Mouse (Mus musculus) stomach, embryonic 14.5 days (tissue): Measurements from ENCODE around the gene Mlf2. TPM values are rescaled to one million over a fixed set of nuclear protein-coding genes. Genes with fewer than 3 reads are reported as not detected.

ENCODE experiments used
- ATAC-seq: fragments of 200-750 bp; cut with Nextera tagmentation; 2 replicates; pipeline ENCODE4 v1.8.0; 2017; ENCODE audit warnings: low read depth, moderate TSS enrichment; ENCODE audit not compliant: insufficient number of reproducible peaks, insufficient read depth, low FRiP score
- H3K27ac ChIP-seq: fragments of 300-500 bp; sonication (generic); 2 replicates; pipeline ENCODE4 v1.5.1; 2014; ENCODE audit warnings: mild to moderate bottlenecking, low read length, moderate library complexity, mixed read lengths
- H3K27me3 ChIP-seq: fragments of 300-500 bp; sonication (generic); 2 replicates; pipeline ENCODE4 v1.6.1; 2014; ENCODE audit warnings: low read length, control low read depth, mixed read lengths; ENCODE audit not compliant: control insufficient read depth, insufficient read depth
- H3K36me3 ChIP-seq: fragments of 300-500 bp; sonication (generic); 2 replicates; pipeline ENCODE4 v1.6.1; 2014; ENCODE audit warnings: mild to moderate bottlenecking, control low read depth, low read length, moderate library complexity, mixed read lengths; ENCODE audit not compliant: control insufficient read depth, insufficient read depth
- H3K4me1 ChIP-seq: fragments of 300-500 bp; sonication (generic); 2 replicates; pipeline ENCODE4 v1.6.1; 2014; ENCODE audit warnings: low read length, control low read depth, mixed read lengths; ENCODE audit not compliant: control insufficient read depth, insufficient read depth
- H3K4me2 ChIP-seq: fragments of 300-500 bp; sonication (generic); replicated peaks from 2 replicates; pipeline ENCODE4 v1.6.1; 2014; ENCODE audit warnings: low read depth, low read length, control low read depth
- H3K4me3 ChIP-seq: fragments of 300-500 bp; sonication (generic); 2 replicates; pipeline ENCODE4 v1.5.1; 2014; ENCODE audit warnings: low read depth, low read length, control low read depth
- H3K9ac ChIP-seq: fragments of 300-500 bp; sonication (generic); replicated peaks from 2 replicates; pipeline ENCODE4 v1.6.1; 2014; ENCODE audit warnings: low read depth, mild to moderate bottlenecking, control low read depth, low read length, moderate library complexity, mixed read lengths
- H3K9me3 ChIP-seq: fragments of 300-500 bp; sonication (generic); 2 replicates; pipeline ENCODE4 v1.6.1; 2016; ENCODE audit warnings: low read depth, low read length, control low read depth; ENCODE audit not compliant: control insufficient read depth
- WGBS: fragments of 180-500 bp; shearing (Covaris S2); extraction: QIAGEN DNeasy Blood & Tissue Kit; methylation state at CpG from one replicate; pipeline ENCODE4 v1.1.7; 2014; 5-methylcytosine and 5-hydroxymethylcytosine counted together
- polyA plus RNA-seq: library from polyadenylated mRNA; unstranded; fragments of >200 nt; fragmentation: Nextera tagmentation; extraction: Ambion mirVana; gene quantifications from 2 replicates; pipeline ENCODE4 v1.2.1, GENCODE M21; 2014

The Mlf2 gene
- polyA plus RNA-seq, 1 experiment from 2014 or later, result 341 TPM

GRCm38 (mm10) chr6:124934670-124935069, 3.5 kb downstream of the Mlf2 start:
- WGBS, result 93% methylated on average over 7 of the region's 7 CpGs
- Histone ChIP-seq H3K9ac (no peak overlapping the region), H3K27me3 (no peaks in the 10 kb centered on the region), H3K27ac (no peak overlapping the region), H3K4me1 (peaks cover 11% of the 10 kb centered on the region), H3K36me3 (peaks cover 53% of the 10 kb centered on the region), H3K4me2 (no peak overlapping the region), H3K4me3 (no peak overlapping the region), H3K9me3 (no peaks in the 10 kb centered on the region)
- no peak for ATAC-seq

DNA sequence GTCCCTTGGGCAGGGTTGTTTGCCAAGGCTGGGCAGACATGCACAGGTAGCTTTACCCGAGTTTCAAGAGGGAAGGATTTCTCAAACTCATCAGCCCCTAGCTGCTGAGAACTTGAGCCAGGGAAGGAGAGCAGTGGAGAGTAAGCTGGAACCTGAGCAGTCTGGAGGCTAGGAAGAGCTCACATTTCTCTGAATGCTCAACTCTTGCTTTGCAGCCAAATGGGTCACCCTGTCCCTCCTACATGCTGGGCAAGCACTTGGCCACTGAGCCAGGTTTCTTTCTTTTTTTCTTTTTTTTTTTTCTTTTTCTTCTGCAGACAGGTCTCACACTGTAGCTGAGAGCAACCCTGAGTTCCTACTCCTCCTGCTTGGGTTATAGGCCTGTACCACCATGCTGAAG, 5.5 kb downstream of the Mlf2 start:
- peaks cover 53% of the 10 kb centered on the region for H3K36me3 ChIP-seq
- no peak overlapping the region for H3K4me2 ChIP-seq
- no peaks in the 10 kb centered on the region for H3K27me3 ChIP-seq
- 68% methylated on average over 1 of the region's 1 CpGs for WGBS
- H3K9me3 ChIP-seq, result no peaks in the 10 kb centered on the region
- H3K4me1 ChIP-seq, result peaks cover 8% of the 10 kb centered on the region
- ATAC-seq, result no peak
- no peak overlapping the region for H3K9ac ChIP-seq
- H3K4me3 ChIP-seq, result no peak overlapping the region
- H3K27ac ChIP-seq, result no peak overlapping the region

GRCm38 (mm10) chr6:124937493-124937892, 6.3 kb downstream of the Mlf2 start:
- WGBS, result 70% methylated on average over 2 of the region's 2 CpGs
- Histone ChIP-seq H3K4me3 (no peak overlapping the region), H3K36me3 (peaks cover 53% of the 10 kb centered on the region), H3K4me2 (no peak overlapping the region), H3K4me1 (peaks cover 4% of the 10 kb centered on the region), H3K9me3 (no peaks in the 10 kb centered on the region), H3K27me3 (no peaks in the 10 kb centered on the region), H3K9ac (no peak overlapping the region), H3K27ac (no peak overlapping the region)
- ATAC-seq, result no peak

DNA sequence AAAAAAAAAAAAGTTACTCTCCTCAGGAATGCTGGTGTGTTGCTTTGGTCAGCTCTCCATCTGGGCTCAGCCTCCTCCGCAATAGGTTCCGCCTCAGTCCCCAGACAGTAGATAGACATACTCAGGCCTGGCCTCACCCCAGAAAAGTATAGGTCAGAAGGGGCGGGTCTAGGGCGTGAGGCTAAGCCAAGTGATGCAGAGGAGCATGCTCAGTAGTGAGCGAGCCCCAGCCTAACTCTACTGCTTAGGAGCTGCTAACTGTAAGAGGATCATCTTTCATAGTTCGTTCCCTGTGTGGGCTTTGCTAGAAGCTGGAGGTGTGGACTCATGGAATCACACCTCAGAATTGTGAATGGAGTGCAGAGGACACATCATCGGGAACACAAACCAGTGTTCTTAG, 7.4 kb downstream of the Mlf2 start:
- Histone ChIP-seq H3K4me1 (no peaks in the 10 kb centered on the region), H3K4me2 (no peak overlapping the region), H3K9ac (no peak overlapping the region), H3K27me3 (no peaks in the 10 kb centered on the region), H3K27ac (no peak overlapping the region), H3K4me3 (no peak overlapping the region), H3K36me3 (peaks cover 49% of the 10 kb centered on the region), H3K9me3 (no peaks in the 10 kb centered on the region)
- WGBS, result 88% methylated on average over 7 of the region's 7 CpGs
- no peak for ATAC-seq

DNA sequence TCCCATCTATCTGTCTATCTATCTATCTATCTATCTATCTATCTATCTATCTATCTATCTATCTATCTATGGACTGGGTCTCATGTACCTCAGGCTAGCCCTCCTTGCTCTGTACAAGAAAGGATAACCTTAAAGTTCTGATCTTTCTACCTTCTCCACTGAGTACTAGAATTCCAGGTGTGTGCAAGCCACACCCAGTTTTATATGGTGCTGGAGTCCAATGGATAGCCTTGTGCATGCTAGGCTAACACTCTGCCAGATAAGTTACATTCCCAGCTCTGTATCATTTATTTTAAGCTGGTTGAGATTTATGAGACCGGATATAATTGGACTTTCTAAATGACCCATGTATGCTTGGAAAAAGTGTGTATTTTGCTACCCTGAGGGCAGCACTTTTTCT, 10.5 kb downstream of the Mlf2 start:
- ATAC-seq, result no peak
- H3K4me2 ChIP-seq, result no peak overlapping the region
- no peaks in the 10 kb centered on the region for H3K27me3 ChIP-seq
- WGBS, result 94% methylated on average over 1 of the region's 1 CpGs
- no peaks in the 10 kb centered on the region for H3K9me3 ChIP-seq
- no peak overlapping the region for H3K9ac ChIP-seq
- H3K4me1 ChIP-seq, result no peaks in the 10 kb centered on the region
- no peak overlapping the region for H3K4me3 ChIP-seq
- H3K36me3 ChIP-seq, result peaks cover 18% of the 10 kb centered on the region
- H3K27ac ChIP-seq, result no peak overlapping the region

DNA sequence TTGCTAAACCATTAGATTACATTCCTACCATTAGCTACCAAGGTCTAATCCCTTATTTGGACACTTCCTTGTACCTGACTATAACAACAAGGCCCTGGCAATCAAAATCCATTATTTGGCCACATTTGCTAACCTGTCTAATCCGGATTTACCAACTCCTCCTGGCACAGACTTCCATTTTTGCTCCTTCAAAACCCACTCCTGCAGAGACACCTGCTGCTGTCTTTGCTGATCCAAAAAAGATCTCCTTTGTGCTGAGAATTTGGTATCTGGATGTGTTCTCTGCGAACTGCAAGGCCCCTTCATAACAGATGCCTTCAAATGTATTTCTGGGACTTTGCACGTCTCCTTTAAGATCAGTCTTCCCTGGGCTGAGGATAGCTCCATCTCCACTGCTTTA, 12.3 kb downstream of the Mlf2 start:
- no peaks in the 10 kb centered on the region for H3K27me3 ChIP-seq
- H3K9me3 ChIP-seq, result no peaks in the 10 kb centered on the region
- no peak overlapping the region for H3K4me3 ChIP-seq
- no peak overlapping the region for H3K4me2 ChIP-seq
- ATAC-seq, result no peak
- WGBS, result 88% methylated on average over 3 of the region's 3 CpGs
- H3K9ac ChIP-seq, result no peak overlapping the region
- H3K4me1 ChIP-seq, result no peaks in the 10 kb centered on the region
- no peak overlapping the region for H3K27ac ChIP-seq
- peaks cover 2% of the 10 kb centered on the region for H3K36me3 ChIP-seq

DNA sequence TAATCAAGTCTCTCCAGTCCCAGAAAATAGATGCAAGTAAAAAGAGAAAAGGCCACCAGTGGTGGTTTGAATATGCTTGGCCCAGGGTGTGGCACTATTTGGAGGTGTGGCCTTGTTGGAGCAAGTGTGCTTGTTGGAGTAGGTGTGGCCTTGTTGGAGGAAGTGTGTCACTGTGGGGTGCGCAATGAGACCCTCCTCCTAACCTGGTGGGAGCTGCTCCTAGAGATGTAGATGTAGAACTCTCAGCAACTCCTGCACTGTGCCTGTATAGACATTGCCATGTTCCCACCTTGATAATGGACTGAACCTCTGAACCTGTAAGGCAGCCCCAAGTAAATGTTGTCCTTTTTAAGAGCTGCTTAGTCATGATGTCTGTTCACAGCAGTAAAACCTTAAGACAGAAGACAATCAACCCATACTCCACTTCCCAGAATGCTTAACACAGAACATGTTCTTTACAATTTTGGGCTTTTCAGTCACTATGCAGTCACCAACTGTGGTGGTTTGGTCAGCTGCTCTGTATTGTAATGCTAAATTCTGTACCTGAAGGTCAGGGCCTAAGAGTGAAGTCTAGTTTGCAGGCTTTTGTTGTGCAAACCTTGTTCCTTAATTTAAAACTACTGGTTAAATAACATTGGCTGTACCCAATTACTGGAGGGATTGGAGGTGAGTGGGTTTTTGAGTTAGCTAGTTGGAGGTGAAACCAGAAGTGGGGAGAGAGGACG, 23.0 kb downstream of the Mlf2 start:
- Histone ChIP-seq H3K36me3 (peaks cover 11% of the 10 kb centered on the region), H3K9ac (no peak overlapping the region), H3K27ac (no peak overlapping the region), H3K4me3 (no peak overlapping the region), H3K4me2 (no peak overlapping the region), H3K9me3 (no peaks in the 10 kb centered on the region; the same call in 1 of the 2 replicates), H3K4me1 (no peaks in the 10 kb centered on the region), H3K27me3 (no peaks in the 10 kb centered on the region)
- ATAC-seq, result no peak
- WGBS, result 91% methylated on average over 2 of the region's 2 CpGs

- H3K36me3 ChIP-seq, result peaks cover 21% of the 10 kb centered on the region
Observed at GRCm38 (mm10) chr6:124955212-124955611, 24.0 kb downstream of the Mlf2 start.

DNA sequence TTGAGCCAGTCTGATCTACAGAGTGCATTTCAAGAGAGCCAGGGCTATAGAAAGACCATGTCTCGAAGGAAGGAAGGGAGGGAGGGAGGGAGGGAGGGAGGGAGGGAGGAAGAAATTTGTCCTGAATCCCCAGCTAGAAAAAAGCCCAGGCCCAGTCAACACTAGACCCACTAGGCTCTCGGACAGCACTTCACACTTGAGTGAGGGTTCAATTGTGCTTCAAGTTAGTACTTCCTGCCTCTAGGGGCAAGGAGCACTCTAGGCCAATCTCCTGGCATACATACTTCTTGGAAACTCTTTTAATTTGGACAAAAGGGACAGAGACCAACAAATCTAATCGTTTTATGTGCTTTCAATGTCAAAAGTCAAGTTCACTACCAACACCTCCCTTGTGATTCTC, 26.9 kb downstream of the Mlf2 start:
- no peak overlapping the region for H3K4me2 ChIP-seq
- H3K4me1 ChIP-seq, result no peaks in the 10 kb centered on the region
- no peak overlapping the region for H3K9ac ChIP-seq
- no peaks in the 10 kb centered on the region for H3K9me3 ChIP-seq
- H3K4me3 ChIP-seq, result no peak overlapping the region
- no peak overlapping the region for H3K27ac ChIP-seq
- 78% methylated on average over 3 of the region's 3 CpGs for WGBS
- ATAC-seq, result no peak
- H3K27me3 ChIP-seq, result no peaks in the 10 kb centered on the region
- peaks cover 46% of the 10 kb centered on the region for H3K36me3 ChIP-seq

More at GRCm38 (mm10) chr6:124955212-124955611, 24.0 kb downstream of the Mlf2 start:
- no peak overlapping the region for H3K4me3 ChIP-seq
- no peak overlapping the region for H3K9ac ChIP-seq
- no peak overlapping the region for H3K27ac ChIP-seq
- H3K27me3 ChIP-seq, result no peaks in the 10 kb centered on the region
- no peaks in the 10 kb centered on the region for H3K4me1 ChIP-seq
- no peak overlapping the region for H3K4me2 ChIP-seq
- no peak for ATAC-seq
- H3K9me3 ChIP-seq, result no peaks in the 10 kb centered on the region; the same call in 1 of the 2 replicates
- 92% methylated on average over 4 of the region's 4 CpGs for WGBS
